Mouse (Mus musculus) hindbrain, embryonic 14.5 days (tissue): Measurements from ENCODE around the gene Gm28551. TPM values are rescaled to one million over a fixed set of nuclear protein-coding genes. Genes with fewer than 3 reads are reported as not detected.
"Not testable (repeated sequence)": the region's sequence is repeated elsewhere in the genome, so short reads cannot be mapped to it uniquely, and the experiment has no call there.

Source experiments
- ATAC-seq: fragments of 200-750 bp; cut with Nextera tagmentation; 2 replicates; pipeline ENCODE4 v1.8.0; 2017; ENCODE audit warnings: moderate number of reproducible peaks, mild to moderate bottlenecking, moderate TSS enrichment, moderate library complexity; ENCODE audit not compliant: low FRiP score
- DNase-seq: peaks from one replicate; pipeline ENCODE4 v3.0.0-alpha.2; 2015; ENCODE audit warnings: low spot score
- H3K27ac ChIP-seq: fragments of 300-500 bp; sonication (generic); 2 replicates; pipeline ENCODE4 v1.5.1; 2014; ENCODE audit warnings: mild to moderate bottlenecking, moderate library complexity
- H3K27me3 ChIP-seq: fragments of 300-500 bp; sonication (generic); 2 replicates; pipeline ENCODE4 v1.6.1; 2014; ENCODE audit warnings: mild to moderate bottlenecking, low read length, mixed read lengths; ENCODE audit not compliant: control insufficient read depth, insufficient read depth
- H3K36me3 ChIP-seq: fragments of 300-500 bp; sonication (generic); replicated peaks from 2 replicates; pipeline ENCODE4 v1.6.1; 2014; ENCODE audit not compliant: control insufficient read depth, insufficient read depth
- H3K4me1 ChIP-seq: fragments of 300-500 bp; sonication (generic); replicated peaks from 2 replicates; pipeline ENCODE4 v1.6.1; 2014; ENCODE audit warnings: antibody characterized with exemption, low read length, mixed read lengths; ENCODE audit not compliant: control insufficient read depth, insufficient read depth
- H3K4me2 ChIP-seq: fragments of 300-500 bp; sonication (generic); replicated peaks from 2 replicates; pipeline ENCODE4 v1.6.1; 2014; ENCODE audit warnings: mild to moderate bottlenecking, moderate library complexity
- H3K4me3 ChIP-seq: fragments of 300-500 bp; sonication (generic); replicated peaks from 2 replicates; pipeline ENCODE4 v1.5.1; 2014; ENCODE audit warnings: mild to moderate bottlenecking, low read length
- H3K9ac ChIP-seq: fragments of 300-500 bp; sonication (generic); 2 replicates; pipeline ENCODE4 v1.6.1; 2014
- H3K9me3 ChIP-seq: fragments of 300-500 bp; sonication (generic); 2 replicates; pipeline ENCODE4 v1.6.1; 2016; ENCODE audit warnings: low read length; ENCODE audit not compliant: control insufficient read depth
- WGBS: fragments of 180-500 bp; shearing (Covaris S2); extraction: QIAGEN DNeasy Blood & Tissue Kit; methylation state at CpG from one replicate; pipeline ENCODE4 v1.1.7; 2014; 5-methylcytosine and 5-hydroxymethylcytosine counted together
- polyA plus RNA-seq: library from polyadenylated mRNA; unstranded; fragments of >200 nt; fragmentation: Nextera tagmentation; extraction: Ambion mirVana; gene quantifications from 2 replicates; pipeline ENCODE4 v1.2.1, GENCODE M21; 2014

Gm28551 gene
- polyA plus RNA-seq, 1 experiment from 2014 or later: 2.7 TPM

DNA sequence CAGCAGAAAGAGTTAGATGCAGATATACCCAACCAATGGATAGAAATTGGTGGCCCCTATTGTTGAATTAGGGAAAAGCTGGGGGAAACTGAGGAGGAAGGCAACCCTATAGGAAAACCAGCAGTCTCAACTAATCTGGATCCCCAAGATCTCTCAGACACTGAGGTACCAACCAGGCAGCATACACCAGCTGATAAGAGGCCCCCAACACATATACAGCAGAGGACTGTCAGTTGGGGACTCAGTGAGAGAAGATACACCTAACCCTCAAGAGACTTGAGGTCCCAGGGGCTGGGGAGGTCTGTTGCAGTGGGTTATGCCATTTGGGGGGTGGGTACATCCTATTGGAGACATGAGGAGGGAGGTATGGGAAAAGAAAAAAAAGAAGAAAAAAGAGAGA, 17.0 kb downstream of the Gm28551 start:
- H3K4me1 ChIP-seq: no peaks in the 10 kb centered on the region
- ATAC-seq: no peak
- peaks cover 4% of the 10 kb centered on the region; the same call in 1 of the 2 replicates for H3K36me3 ChIP-seq
- no peak overlapping the region for H3K4me3 ChIP-seq
- no peak for DNase-seq
- H3K9ac ChIP-seq: no peak overlapping the region
- H3K9me3 ChIP-seq: peaks cover 3% of the 10 kb centered on the region; the same call in 1 of the 2 replicates
- H3K4me2 ChIP-seq: no peak overlapping the region
- no peaks in the 10 kb centered on the region for H3K27me3 ChIP-seq
- H3K27ac ChIP-seq: no peak overlapping the region

DNA sequence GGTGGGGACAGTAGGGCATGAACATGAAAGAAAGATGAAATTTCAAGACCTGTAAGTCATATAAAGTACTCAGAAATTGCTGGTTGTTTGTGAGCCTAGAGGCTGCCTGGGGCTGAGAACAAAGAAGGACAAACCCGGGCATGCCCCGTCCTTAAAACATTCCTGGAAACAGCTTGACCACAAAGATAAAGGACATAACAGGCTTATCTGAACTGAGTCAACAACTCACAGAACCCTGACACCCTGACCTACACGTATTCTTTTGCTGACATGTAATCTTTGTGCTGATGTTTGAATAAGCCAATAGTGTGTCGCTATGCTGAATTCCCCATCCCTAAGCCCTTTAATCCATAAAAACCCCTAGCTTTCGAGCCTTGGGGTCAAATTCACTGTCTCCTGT, 18.9 kb downstream of the Gm28551 start:
- H3K9me3 ChIP-seq, H3K27me3 ChIP-seq, DNase-seq, H3K4me1 ChIP-seq, H3K4me3 ChIP-seq, ATAC-seq, H3K4me2 ChIP-seq, H3K36me3 ChIP-seq, H3K9ac ChIP-seq, H3K27ac ChIP-seq: not testable (repeated sequence)
- WGBS: 79% methylated on average over 5 of the region's 5 CpGs

DNA sequence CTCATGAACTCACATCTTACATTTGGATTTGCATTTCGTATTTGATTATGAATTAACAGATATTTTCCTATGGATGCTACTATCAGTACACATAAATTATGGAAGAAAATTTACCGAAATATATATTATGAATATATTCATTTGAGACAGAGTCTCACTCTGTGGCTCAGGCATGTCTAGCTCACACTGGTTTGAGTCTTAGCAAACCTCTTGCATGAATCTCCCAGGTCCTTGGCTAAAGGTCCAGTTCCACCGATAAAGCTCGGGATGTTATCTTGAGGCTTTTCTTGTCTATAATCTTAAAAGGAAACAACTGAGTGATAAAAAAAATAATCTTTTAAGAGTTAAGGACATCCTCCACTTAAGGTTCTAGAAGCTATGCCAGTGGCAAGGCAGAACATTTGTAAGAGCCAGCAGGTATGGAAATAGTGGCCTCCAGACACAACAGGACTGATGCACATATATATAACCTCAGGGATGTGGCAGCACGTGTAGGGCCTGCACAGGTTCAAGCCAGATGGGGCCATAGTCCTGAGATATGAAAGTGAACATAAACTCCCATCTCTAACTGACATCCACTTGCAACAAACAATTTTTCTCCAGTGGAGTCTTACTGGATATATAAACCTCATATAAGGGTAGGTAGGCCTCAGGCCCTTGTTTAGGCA, 27.5 kb downstream of the Gm28551 start:
- 97% methylated on average over 5 of the region's 5 CpGs for WGBS
- no peaks in the 10 kb centered on the region for H3K9me3 ChIP-seq
- H3K9ac ChIP-seq: no peak overlapping the region
- DNase-seq (no peak), ATAC-seq (no peak)
- H3K4me2 ChIP-seq: no peak overlapping the region
- peaks cover 44% of the 10 kb centered on the region for H3K36me3 ChIP-seq
- no peak overlapping the region for H3K27ac ChIP-seq
- H3K4me1 ChIP-seq: no peaks in the 10 kb centered on the region
- no peaks in the 10 kb centered on the region for H3K27me3 ChIP-seq
- no peak overlapping the region for H3K4me3 ChIP-seq

DNA sequence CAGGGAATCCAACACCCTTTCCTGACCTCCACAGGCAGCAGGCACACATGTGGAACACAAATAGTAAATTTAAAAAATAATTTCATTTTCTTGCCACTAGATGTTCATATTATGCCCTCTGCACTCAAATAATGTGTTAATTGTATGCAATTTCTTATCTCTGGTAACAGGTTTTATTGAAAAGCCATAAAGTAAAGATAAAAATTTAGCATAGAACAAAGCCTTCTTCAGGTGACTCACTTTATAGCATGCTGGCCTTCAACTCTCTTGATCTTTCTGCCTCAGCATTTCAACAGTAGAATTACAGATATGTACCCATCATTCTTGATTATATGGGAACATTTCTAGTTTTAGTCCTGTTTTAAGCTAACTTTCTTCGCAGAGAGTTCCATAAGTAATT, 28.2 kb downstream of the Gm28551 start:
- 94% methylated on average over 1 of the region's 1 CpGs for WGBS
- Histone ChIP-seq H3K27me3 (no peaks in the 10 kb centered on the region), H3K27ac (no peak overlapping the region), H3K9ac (no peak overlapping the region), H3K36me3 (peaks cover 47% of the 10 kb centered on the region), H3K9me3 (no peaks in the 10 kb centered on the region), H3K4me1 (no peaks in the 10 kb centered on the region), H3K4me2 (no peak overlapping the region), H3K4me3 (no peak overlapping the region)
- no peak for DNase-seq
- no peak for ATAC-seq

DNA sequence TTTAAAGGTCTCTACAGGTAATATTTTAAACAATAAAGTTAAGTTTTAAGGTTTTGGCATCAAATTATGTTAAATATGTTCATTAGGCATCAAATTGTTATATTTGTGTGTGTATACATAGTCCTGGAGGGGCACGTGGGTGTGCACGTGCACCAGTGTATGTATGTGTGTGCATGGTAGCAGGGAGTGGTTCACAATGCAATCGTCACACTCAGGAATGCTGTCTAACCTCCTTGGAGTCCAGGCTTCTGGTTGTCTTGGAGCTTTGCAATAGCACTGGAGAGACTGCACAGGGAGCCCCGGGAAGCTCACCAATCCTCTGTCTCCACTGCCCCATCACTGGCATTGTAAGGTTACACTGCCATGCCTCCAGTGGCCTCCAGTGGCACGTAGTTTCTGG, 29.2 kb downstream of the Gm28551 start:
- no peaks in the 10 kb centered on the region for H3K27me3 ChIP-seq
- DNase-seq: no peak
- WGBS: 96% methylated on average over 5 of the region's 5 CpGs
- H3K4me2 ChIP-seq: no peak overlapping the region
- no peak overlapping the region for H3K9ac ChIP-seq
- H3K4me1 ChIP-seq: no peaks in the 10 kb centered on the region
- H3K27ac ChIP-seq: no peak overlapping the region
- H3K4me3 ChIP-seq: no peak overlapping the region
- ATAC-seq: no peak
- H3K9me3 ChIP-seq: no peaks in the 10 kb centered on the region
- H3K36me3 ChIP-seq: peaks cover 51% of the 10 kb centered on the region

DNA sequence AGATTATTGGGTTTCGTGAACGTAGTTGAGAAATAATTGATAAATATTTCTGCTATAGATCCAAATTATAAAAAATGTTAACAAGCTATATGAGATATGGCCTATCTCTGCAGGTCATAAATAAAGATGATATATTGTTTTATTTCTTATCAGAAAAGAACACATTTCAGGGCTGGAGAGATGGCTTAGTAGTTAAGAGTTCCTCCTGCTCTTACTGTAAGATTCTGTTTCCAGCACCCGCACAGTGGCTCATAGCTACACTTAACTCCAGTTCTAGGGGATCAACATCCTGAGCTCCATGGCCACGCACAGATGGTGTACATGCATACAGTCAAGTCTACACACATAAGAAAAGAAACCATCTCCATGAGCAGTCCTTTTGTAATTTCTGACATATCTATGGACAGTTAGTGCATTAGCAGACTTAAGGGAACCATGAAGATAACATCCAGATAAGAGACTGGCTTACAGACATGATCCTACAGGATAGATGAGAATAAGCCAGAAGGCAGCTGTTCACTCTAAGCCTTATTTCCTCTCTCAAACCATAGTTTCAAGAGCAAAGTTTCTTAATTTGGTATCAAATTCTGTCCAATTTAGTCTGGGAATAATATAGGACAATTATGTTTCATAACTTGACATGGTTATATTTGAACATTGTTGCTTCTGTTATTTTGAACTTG, 30.7 kb downstream of the Gm28551 start:
- WGBS: 98% methylated on average over 4 of the region's 4 CpGs
- no peaks in the 10 kb centered on the region for H3K9me3 ChIP-seq
- no peak for ATAC-seq
- H3K27ac ChIP-seq: no peak overlapping the region
- peaks cover 61% of the 10 kb centered on the region for H3K36me3 ChIP-seq
- no peaks in the 10 kb centered on the region for H3K4me1 ChIP-seq
- H3K27me3 ChIP-seq: no peaks in the 10 kb centered on the region
- no peak overlapping the region for H3K9ac ChIP-seq
- no peak for DNase-seq
- H3K4me2 ChIP-seq: no peak overlapping the region
- H3K4me3 ChIP-seq: no peak overlapping the region

DNA sequence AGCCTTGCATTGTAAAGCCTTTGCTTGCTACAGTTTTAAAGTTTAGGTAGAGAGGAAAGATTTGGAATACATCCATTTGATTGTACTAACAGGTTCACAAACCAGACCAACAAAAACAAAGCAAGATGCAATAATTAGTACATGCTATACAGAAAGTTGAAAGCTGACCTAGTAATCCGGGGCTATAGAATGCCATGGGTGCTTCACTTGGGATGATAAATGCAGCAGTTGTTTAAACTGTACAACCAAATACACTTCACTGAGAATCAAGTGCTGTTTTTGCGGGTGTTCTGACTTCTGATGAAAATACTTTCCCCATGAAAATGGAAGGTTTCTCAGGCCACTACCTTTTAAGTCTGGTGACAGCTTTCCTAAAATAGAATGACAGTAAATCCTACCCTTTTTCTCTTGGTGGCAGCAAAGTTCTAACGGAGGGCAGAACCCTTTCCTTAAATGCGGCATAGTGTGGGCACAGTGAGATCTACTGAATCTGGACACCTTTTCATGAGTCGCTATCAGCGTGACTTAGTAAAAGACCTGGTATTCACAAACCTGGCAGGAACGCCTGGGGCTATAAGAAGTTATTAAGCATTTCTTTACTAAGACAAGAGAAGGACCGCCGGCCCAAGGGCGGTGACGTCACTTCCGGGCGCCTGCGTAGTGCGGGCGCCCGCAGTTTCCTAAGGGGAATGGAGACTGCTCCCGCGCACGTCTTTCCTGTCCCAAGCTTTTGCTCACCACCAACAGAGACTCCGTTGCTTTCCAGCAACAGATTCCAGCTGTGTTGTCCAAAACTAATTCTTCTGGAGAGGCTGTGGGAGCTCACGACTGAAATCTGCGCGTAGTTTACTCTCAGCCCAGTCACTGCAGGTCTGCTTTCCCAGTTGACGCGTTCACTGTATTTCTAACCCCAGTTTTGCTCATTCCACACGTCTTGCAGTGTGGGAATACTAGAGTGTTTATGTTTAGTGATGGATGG, 39.2 kb downstream of the Gm28551 start, which contains the start of gene Osgepl1:
Osgepl1 (plus strand) TSS at position 636 of the 979 bp plus-strand sequence.
- peak; percentile 91 for DNase-seq
- Histone ChIP-seq H3K27ac (peak within 1 kb of the TSS; percentile 83), H3K36me3 (peaks cover 10% of the 10 kb centered on the region), H3K9ac (peak within 1 kb of the TSS; percentile 76), H3K9me3 (no peaks in the 10 kb centered on the region), H3K4me2 (peak within 1 kb of the TSS; percentile 61), H3K27me3 (no peaks in the 10 kb centered on the region), H3K4me3 (peak within 1 kb of the TSS; percentile 50), H3K4me1 (0 out of 2 replicates have a peak, but pooled peaks cover 6% of the 10 kb centered on the region)
- peak; percentile 99 for ATAC-seq
- 3% methylated on average over 27 of the region's 27 CpGs for WGBS

DNA sequence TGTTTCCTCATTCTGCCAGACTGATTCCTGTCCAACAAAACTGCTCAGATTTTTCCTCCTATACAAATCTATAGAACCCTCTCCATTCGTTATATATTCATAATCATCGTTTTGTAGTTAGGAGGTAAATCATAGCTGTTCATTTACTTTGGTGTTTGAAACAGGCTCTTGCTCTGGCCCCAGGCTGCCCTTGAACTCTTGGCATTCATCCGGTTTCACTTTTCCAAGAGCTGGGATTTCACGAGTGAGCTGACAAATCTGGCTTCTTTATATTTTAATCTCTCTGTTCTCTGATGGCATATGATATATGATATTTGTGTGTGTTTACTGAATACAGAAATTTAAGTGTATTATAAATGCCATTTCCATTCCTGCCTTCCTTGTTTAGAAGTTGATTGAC, 52.0 kb downstream of the Gm28551 start:
- DNase-seq (no peak), ATAC-seq (no peak)
- Histone ChIP-seq H3K27ac (no peak overlapping the region), H3K4me1 (peaks cover 5% of the 10 kb centered on the region; the same call in 1 of the 2 replicates), H3K27me3 (no peaks in the 10 kb centered on the region), H3K4me3 (no peak overlapping the region), H3K36me3 (peaks cover 7% of the 10 kb centered on the region), H3K4me2 (no peak overlapping the region), H3K9me3 (no peaks in the 10 kb centered on the region), H3K9ac (no peak overlapping the region)
- WGBS: 93% methylated on average over 4 of the region's 4 CpGs
